Mouse (Mus musculus): ENCODE results near the gene Rragd.
"Not testable (repeated sequence)": the region's sequence is repeated elsewhere in the genome, so short reads cannot be mapped to it uniquely, and the experiment has no call there.

Rragd gene

GRCm38 (mm10) chr4:32985684-32986083 is 2.8 kb downstream of the Rragd start:
- DNase-seq: peak; percentile 60

DNA sequence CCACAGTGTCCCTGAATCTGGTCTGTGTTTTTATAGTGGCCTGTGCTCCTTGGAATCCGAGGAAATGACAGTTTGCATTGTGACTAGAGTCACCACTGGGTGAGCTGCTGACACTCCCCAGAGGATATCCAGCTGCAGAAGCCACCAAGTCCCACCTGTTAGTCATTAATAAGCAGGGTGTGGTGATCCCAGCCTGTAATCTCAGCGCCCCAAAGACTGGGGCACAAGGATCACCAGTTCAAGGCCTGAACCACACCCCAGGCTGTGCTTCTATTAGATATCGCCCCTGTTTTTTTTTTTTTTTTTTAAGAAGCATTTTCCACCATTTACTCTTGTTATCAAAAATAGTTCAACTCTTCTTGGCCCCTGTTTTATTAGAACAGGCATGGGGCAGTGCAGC is 4.2 kb downstream of the Rragd start:
- no peak for DNase-seq

- no peak for DNase-seq
Observed at GRCm38 (mm10) chr4:32989346-32989745, 6.5 kb downstream of the Rragd start.

DNA sequence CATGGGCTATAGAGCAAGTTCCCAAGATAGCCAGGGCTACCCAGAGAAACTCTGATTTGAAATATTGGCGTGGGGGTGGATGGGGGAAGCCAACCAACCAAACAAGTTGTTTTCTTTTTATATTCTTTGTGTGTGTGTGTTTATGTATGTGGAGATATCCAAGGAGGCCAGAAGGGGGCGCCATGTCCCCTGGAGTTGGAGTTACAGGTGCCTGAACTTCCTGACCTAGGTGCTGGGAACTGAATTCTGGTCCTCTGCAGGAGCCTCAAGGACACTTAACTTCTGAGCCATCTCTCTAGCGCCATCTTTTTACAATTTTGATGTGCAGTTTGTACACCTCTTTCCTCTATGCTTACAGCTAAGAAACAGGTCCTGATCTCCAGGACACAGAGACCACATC is 11.3 kb downstream of the Rragd start:
- no peak for DNase-seq

GRCm38 (mm10) chr4:32996083-32996482 is 13.2 kb downstream of the Rragd start:
- DNase-seq: no peak

GRCm38 (mm10) chr4:32997571-32997970 is 14.7 kb downstream of the Rragd start:
- DNase-seq: no peak

DNA sequence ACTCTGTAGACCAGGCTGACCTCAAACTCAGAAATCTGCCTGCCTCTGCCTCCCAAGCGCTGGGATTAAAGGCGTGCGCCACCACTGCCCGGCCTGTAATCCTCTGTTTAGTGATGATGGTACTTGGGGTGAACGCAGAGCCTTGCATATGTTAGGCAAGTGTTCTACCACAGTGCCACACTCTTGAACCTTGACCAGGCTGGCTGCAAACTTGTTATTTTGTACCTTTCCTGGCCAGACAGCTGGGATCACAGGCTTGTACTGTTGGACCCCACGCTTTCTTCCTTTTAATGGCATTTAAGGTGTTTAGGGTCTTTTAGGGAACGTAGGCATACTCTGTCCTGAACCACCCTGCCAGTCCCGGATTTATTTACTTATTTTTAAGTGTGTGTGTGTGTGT is 16.2 kb downstream of the Rragd start:
- no peak for DNase-seq

DNA sequence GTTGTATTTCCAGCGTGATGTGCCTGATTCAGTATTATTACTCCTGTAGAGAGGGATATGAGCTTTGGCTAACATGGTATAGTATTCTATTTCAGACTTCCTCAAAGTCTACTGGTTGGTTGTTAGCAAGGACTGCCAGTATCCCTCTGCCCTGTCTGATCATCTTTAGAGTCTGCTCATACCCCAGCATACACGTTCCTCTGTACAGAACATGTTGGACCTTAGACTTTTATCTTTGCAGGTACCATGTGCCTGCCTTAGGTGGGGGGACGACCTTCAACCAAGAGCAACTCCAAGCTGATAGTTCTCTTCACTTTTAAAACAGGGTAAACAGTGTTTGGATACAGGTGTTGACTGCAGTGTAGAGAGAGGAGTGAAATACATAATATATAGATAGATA is 19.2 kb downstream of the Rragd start:
- no peak for DNase-seq

DNA sequence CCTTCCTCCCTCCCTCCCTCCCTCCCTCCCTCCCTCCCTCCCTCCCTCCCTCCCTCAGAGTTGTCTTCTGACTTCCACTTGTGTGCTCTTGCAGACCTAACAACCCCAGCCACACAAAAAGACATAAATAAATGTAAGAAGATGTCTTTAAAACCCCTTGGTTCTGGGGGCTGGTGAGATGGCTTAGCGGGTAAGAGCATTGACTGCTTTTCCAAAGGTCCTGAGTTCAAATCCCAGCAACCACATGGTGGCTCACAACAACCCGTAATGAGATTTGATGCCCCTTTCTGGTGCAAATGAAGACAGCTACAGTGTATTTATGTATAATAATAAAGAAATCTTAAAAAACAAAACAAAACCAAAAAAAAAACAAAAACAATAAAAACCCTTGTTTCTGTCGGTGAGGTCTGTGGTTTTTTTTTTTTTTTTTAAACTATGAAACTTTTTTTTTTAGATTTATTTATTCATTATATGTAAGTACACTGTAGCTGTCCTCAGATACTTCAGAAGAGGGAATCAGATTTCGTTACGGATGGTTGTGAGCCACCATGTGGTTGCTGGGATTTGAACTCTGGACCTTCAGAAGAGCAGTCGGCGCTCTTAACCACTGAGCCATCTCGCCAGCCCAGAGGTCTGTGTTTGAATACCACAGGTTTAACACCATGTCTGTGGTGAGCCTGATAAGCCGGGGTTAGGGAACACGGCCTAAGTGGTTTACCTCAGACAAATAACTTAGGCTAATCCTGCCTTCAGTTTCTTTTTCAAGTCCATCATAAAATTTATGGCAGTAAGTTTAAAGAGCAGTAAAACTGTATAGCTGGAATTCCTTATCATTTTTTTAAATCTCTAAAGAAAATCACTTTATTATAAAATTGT is 23.0 kb downstream of the Rragd start:
- DNase-seq: not testable (repeated sequence)

DNA sequence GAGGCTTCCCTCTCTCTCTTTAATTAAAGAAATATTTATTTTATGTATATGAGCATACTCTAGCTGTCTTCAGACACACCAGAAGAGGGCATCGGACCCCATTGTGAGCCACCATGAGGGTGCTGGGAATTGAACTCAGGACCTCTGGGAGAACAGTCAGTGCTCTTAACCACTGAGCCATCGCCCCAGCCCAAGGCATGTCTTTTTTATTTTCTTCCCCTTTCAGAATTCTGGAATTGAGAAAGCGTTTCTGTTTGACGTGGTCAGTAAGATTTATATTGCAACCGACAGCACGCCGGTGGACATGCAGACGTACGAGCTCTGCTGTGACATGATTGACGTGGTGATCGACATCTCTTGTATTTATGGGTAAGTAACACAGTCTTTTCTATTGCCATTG is 24.0 kb downstream of the Rragd start:
- DNase-seq: no peak

GRCm38 (mm10) chr4:33007443-33008217 is 24.8 kb downstream of the Rragd start:
- DNase-seq: no peak

DNA sequence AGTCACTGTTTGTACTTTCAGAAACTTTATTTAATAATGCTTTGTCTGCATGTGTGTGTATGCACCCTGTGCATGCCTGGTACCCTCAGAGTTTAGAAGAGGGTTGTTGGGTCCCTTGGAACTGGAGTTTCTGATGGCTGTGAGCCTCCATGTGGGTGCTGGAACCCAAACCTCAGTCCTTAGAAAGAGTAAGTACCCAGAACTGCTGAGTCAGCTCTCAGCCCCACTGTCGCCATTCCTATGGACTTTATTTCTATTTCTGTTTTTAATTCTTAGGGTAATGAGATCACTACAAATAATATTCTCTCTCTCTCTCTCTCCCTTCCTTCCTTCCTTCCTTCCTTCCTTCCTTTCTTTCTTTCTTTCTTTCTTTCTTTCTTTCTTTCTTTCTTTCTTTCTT is 27.2 kb downstream of the Rragd start:
- DNase-seq: no peak

- no peak for DNase-seq
Observed at GRCm38 (mm10) chr4:33012484-33012883, 29.6 kb downstream of the Rragd start.

- peak; percentile 89 for DNase-seq
Observed at GRCm38 (mm10) chr4:33018361-33018999, 35.6 kb downstream of the Rragd start.

- DNase-seq: no peak
Observed at GRCm38 (mm10) chr4:33024420-33024819, 41.6 kb downstream of the Rragd start.

DNA sequence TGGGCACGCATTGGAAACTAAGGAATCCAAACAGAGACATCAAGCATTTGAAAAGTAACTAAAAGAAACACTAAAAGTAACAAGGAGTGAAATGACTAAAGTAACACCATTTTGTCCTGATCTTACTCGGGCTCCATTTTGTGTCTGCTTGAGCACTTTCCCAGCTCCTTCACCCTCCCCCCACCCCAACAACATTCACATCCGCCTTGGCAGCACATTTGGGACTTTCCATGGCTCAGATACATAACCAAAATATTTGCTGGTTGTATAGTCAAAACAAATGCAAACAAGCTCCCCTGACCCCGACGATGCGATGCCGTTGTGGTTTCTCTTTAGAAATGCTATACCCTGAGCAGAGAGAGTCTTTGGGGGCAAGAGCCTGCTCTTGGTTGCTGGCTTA is 46.3 kb downstream of the Rragd start:
- no peak for DNase-seq

GRCm38 (mm10) chr4:33030264-33031194 is 47.7 kb downstream of the Rragd start:
- DNase-seq: peak; percentile 63

GRCm38 (mm10) chr4:33031195-33031960 is 48.5 kb downstream of the Rragd start, which contains the start of gene Ube2j1:
Gene Ube2j1, plus strand, starts transcription at chr4:33031416.
- DNase-seq: peak; percentile 96

GRCm38 (mm10) chr4:33032045-33032444 is 49.2 kb downstream of the Rragd start:
- DNase-seq: no peak

DNA sequence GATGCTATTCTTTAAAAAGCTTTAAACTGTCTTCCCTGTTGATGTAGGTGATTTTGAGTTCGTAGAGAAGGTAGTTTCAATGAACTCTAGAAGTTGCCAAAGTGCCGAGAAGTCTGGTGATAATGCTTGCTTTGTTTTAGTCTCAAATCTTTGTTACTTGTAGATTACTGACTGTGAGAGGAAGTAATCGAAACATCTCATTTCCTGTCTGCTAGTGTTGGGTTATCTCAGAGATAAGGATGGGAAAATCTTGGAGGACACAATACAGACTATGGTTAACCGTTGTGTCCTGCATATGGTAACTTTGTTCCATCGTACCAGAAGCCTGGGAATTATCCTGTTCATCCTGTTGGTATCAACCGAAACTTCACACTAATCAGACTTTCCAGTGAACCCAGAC is 50.7 kb downstream of the Rragd start:
- no peak for DNase-seq

DNA sequence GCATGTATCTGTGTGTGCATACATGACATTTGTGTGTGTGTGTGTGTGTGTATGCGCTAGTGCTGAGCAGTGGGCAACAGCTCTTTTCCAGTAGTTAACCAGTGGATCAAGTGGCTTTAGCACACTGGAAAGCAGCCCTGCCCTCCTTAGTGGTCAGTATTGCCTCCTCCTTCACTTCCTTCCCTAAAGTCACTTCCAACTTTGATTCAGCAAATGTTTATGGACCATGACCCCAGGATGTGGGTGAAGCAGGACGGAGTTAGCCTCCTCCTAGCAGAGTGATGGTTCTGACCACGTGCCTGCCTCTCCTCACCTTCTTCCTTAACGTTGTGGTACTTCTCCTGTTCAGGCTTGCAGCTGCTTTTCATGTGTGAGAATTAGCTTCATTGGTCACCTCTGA is 57.0 kb downstream of the Rragd start:
- no peak for DNase-seq

DNA sequence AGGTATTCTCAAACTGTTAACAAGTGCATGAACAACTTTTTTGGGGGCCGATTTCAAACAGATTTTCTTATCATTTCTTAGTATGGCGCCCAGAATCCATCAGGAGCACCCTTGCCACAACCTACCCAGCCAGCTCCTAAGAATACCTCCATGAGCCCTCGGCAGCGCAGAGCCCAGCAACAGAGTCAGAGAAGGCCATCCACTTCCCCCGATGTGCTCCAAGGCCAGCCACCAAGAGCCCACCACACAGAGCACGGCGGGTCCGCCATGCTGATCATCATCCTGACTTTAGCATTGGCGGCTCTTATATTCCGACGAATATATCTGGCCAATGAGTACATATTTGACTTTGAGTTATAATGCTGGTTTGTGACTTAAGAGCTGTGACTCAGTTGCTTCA is 66.8 kb downstream of the Rragd start:
- no peak for DNase-seq
